Mouse (Mus musculus): ENCODE data around the gene Dnaic2.

- TF ChIP-seq POLR2AphosphoS2 (IDR thresholded peaks at IDR 0.05; ENCODE audit: insufficient read length, low read depth) (no peak), E2F4 (IDR thresholded peaks at IDR 0.05; ENCODE audit: insufficient read depth) (no peak), POLR2A (IDR thresholded peaks at IDR 0.05; ENCODE audit: insufficient read length, low read depth) (no peak), MAX (IDR thresholded peaks at IDR 0.05; ENCODE audit: low read depth) (no peak), USF1 (IDR thresholded peaks at IDR 0.05; ENCODE audit: low read depth) (no peak), SRF (IDR thresholded peaks at IDR 0.05; ENCODE audit: control insufficient read depth, insufficient read length, low read depth) (no peak), MYOG (IDR thresholded peaks at IDR 0.05; ENCODE audit: control insufficient read depth in 1 of 3, insufficient read depth in 1 of 3, insufficient read length in 2 of 3, low read depth in 2 of 3) (no peak)
Measured at GRCm38 (mm10) chr11:114792931-114793494, 65.8 kb downstream of the Dnaic2 start.

Data from myocyte (in vitro differentiated cells).